Mouse (Mus musculus) embryonic fibroblast, embryonic 13.5 days (primary cell): ENCODE results near the gene Spsb1.

Source experiments
- CTCF ChIP-seq: IDR thresholded peaks from 2 replicates; pipeline ENCODE4 v1.5.1; 2011; ENCODE audit warnings: mild to moderate bottlenecking, control low read depth, low read length, moderate library complexity, borderline replicate concordance; ENCODE audit not compliant: insufficient read depth
- POLR2A ChIP-seq: IDR thresholded peaks from 2 replicates; pipeline ENCODE4 v1.6.1; 2011; ENCODE audit warnings: low read depth, mild to moderate bottlenecking, control low read depth, low read length, moderate library complexity

DNA sequence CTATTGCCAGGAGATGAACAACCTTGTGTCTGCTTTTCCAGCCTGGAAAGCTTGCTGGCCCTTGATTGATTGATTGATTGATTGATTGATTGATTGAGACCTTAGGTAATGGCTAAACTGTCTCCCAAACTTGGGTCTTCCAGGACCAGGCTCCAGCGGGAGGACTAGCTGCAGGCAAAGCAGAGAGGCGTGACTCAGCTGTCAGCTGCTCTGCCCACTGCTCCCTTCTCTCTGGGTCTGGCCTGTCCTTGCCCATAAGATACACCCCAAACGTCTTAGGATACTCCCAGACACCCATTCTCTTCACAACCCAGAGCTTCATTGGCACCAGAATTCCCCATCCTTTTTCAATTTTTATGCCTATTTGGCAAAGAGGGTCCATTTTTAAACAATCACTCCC is 24.1 kb downstream of the Spsb1 start:
- TF ChIP-seq CTCF (no peak), POLR2A (no peak)
